Mouse (Mus musculus) layer of hippocampus, postnatal 25 days (tissue): ENCODE measurements around the gene Tln2. TPM values are rescaled to one million over a fixed set of nuclear protein-coding genes. Genes with fewer than 3 reads are reported as not detected.

Experiments used
- DNase-seq, 2 experiments: peaks; one replicate each; pipeline ENCODE4 v3.0.0; 2022; ENCODE audit warnings: mixed read lengths in 2 of 2, low spot score in 1 of 2; ENCODE audit errors: extremely low spot score in 1 of 2
- total RNA-seq, 2 experiments: library from RNA; stranded (reverse); gene quantifications; 2 replicates each; pipeline ENCODE4 v1.2.3; 2021

The Tln2 gene
- total RNA-seq, 2 experiments from 2014 or later = 89.9 to 104 TPM

- no peak for DNase-seq
Observed at GRCm38 (mm10) chr9:67485169-67486072, 74.1 kb downstream of the Tln2 start.

- DNase-seq = no peak
Observed at GRCm38 (mm10) chr9:67482277-67482676, 77.2 kb downstream of the Tln2 start.

GRCm38 (mm10) chr9:67481851-67482250 is 77.7 kb downstream of the Tln2 start:
- DNase-seq = no peak

- DNase-seq = no peak
Observed at GRCm38 (mm10) chr9:67477445-67477844, 82.1 kb downstream of the Tln2 start.

GRCm38 (mm10) chr9:67476184-67476583 is 83.3 kb downstream of the Tln2 start:
- no peak for DNase-seq

- no peak for DNase-seq
Observed at GRCm38 (mm10) chr9:67463440-67464122, 95.9 kb downstream of the Tln2 start.

- no peak for DNase-seq
Observed at GRCm38 (mm10) chr9:67441484-67441883, 118.0 kb downstream of the Tln2 start.

- DNase-seq = no peak
Observed at GRCm38 (mm10) chr9:67437511-67437910, 122.0 kb downstream of the Tln2 start.

- peak in 1 of 2 experiments; percentile 41 for DNase-seq
Observed at GRCm38 (mm10) chr9:67435333-67436154, 124.0 kb downstream of the Tln2 start.

GRCm38 (mm10) chr9:67429199-67429892 is 130.2 kb downstream of the Tln2 start:
- no peak for DNase-seq

- no peak for DNase-seq
Observed at GRCm38 (mm10) chr9:67428306-67429047, 131.0 kb downstream of the Tln2 start.

GRCm38 (mm10) chr9:67426304-67426703 is 133.2 kb downstream of the Tln2 start:
- no peak for DNase-seq

GRCm38 (mm10) chr9:67424110-67424509 is 135.4 kb downstream of the Tln2 start:
- no peak for DNase-seq

GRCm38 (mm10) chr9:67418092-67418491 is 141.4 kb downstream of the Tln2 start:
- peak in 1 of 2 experiments; percentile 36 for DNase-seq

- no peak for DNase-seq
Observed at GRCm38 (mm10) chr9:67410667-67411066, 148.8 kb downstream of the Tln2 start.

- no peak for DNase-seq
Observed at GRCm38 (mm10) chr9:67404736-67405135, 154.8 kb downstream of the Tln2 start.

- DNase-seq = no peak
Observed at GRCm38 (mm10) chr9:67399563-67399962, 159.9 kb downstream of the Tln2 start.

GRCm38 (mm10) chr9:67397756-67398155 is 161.7 kb downstream of the Tln2 start:
- no peak for DNase-seq

- no peak for DNase-seq
Observed at GRCm38 (mm10) chr9:67396446-67396845, 163.1 kb downstream of the Tln2 start.
